Mouse (Mus musculus) c-Kit-positive CD71-positive TER-119-negative erythroid progenitor cells, embryonic 14.5 days (primary cell): Measurements from ENCODE around the gene Immp2l.

ENCODE experiments used
- DNase-seq: peaks from one replicate; pipeline ENCODE4 v3.0.0-alpha.2; 2013; ENCODE audit warnings: low read depth

The Immp2l gene

GRCm38 (mm10) chr12:41315871-41316270, 292.0 kb downstream of the Immp2l start:
- no peak for DNase-seq

DNA sequence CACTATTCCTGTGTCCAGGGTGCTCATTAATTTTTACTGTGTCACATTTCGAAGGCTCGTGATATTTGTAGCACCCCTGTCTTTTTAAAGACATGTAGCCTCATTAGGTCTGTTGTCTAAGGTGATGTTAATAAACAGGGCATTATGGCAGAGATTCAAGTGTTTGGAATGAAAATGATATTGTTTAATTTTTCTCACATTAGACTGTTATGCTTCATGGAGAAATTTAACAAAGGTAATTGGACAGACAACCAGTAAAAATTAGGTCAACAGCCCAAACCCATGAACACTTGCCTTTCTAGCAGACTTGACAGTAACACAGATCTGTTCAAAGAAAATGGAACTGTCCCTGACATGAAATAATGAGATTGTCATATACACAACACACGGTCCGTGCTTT, 292.5 kb downstream of the Immp2l start:
- DNase-seq = no peak

- no peak for DNase-seq
Measured at GRCm38 (mm10) chr12:41317431-41317830, 293.5 kb downstream of the Immp2l start.

DNA sequence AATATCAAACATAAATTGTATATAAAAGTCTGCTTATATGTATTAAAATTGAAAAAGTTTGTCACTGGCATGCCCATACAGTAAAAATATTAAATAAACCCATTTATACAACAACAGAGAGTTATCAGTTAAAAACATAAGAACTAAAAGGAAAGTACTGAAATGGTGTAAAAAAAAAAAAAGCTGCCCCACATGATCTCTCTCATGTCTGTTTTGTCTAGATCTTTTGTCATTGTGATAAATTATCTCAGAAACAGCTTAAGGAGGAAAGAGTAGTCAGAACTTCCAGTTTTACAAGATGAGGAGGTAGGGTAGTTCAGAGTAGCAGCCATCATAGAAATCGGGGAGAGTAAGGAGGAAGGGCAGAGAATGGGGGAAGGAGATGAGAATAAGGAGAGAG, 298.1 kb downstream of the Immp2l start:
- DNase-seq = no peak

DNA sequence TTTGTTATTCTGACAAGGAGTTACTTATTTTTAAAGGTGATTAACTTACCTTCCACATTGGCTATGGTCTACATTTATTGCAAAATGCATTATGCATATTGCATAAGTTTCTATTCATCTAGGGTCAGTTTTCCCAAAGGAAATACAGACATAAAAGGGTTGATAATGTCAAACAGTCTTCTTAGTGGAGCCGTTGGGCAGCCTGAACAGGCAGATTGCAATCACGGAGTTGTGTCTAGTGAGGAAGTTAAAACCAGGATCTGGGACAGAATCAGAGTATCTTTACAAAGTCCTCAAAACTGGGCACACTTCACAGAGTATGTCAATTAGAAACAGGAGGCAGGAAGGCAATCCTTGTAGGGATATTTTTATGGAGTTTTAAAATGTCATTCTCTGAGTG, 300.5 kb downstream of the Immp2l start:
- no peak for DNase-seq

DNA sequence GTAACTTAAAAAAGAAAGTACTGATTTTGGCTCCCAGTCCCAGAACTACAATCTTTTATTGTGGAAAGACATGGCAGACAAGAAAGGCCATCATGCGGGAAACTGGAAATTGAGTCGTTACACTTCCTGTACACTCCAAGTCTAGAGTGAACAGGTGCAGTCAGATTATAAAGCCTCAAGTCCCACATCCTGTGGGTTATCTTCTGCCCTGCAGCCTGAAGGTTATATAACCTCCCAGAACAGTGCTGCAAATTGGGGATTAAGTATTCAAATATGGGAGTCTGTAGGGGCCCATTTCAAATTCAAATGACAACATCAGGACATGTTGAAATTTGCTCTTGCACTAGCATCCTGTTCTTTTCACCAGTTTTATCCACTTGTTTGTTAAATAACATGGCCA, 301.9 kb downstream of the Immp2l start:
- DNase-seq = no peak

DNA sequence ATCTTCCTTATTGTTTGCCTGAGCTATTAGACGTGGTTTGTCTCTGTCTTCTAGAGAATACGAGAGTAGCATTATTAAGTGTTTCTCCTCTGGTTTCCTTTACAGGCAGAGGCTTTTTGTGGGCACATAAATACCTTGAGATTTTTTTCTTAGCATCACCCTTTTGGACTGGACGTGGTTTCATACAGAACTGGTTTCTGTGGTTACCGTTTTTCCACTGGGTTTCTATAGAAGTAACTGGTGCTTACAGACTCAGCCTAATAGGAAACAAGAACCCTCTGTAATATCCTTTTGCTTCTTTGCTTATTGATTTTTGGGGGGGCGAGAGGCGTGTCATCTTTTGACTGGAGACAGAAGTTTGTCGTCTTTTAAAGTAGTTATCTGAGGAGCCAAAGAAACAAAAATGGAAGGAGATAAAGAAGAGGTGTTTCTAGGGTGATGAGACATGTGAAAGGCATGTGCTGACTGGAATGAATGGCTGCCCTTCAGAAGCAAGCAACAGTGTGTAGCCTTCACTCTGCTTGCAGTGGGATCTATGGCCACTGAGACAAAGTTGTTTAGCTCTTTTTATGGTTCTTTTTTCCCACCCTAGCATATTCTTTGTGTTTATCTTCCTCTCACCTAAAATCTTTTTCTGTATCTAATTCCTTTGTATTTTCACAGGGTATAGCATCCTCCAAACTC, 307.2 kb downstream of the Immp2l start:
- DNase-seq = no peak

GRCm38 (mm10) chr12:41345621-41346020, 321.7 kb downstream of the Immp2l start:
- DNase-seq = no peak

DNA sequence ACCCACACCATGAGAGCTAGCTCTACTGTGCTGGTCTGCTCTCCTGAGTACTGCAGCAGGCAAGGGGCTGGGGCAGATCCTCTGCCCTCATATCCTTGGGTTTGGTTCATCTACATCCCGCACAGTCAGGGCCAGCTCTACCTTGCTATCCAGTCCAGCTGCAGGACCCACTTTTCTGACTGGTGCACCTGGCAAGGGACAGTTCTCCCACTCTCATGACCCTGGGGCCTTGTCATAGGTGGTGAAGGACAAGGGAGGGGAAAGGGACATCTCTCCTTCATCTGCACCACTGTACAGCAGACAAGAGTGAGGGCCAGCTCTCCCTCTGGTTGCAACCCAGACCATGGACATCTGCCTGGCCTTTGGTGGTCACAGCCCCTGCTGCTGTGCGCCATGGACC, 323.6 kb downstream of the Immp2l start:
- no peak for DNase-seq

DNA sequence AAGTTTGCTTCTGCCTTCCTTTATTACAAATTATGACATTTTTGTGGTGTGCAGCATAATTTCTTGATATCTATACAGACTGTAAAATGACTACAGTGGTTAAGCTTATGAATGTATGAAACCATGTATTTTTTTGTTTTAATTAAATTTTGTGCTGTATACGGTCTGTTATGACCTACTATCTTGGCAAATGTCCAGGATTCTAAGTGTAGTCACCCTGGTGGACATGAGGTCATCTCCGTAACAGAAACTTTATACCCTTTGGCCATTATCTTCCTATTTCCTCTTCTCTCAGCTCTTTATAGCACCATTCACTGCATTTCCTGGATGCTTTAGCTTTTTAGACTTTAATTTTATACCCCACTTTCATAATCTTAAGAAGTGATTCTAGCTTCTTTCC, 325.5 kb downstream of the Immp2l start:
- no peak for DNase-seq

GRCm38 (mm10) chr12:41349814-41350213, 325.9 kb downstream of the Immp2l start:
- DNase-seq = no peak

GRCm38 (mm10) chr12:41351275-41351674, 327.4 kb downstream of the Immp2l start:
- DNase-seq = no peak

DNA sequence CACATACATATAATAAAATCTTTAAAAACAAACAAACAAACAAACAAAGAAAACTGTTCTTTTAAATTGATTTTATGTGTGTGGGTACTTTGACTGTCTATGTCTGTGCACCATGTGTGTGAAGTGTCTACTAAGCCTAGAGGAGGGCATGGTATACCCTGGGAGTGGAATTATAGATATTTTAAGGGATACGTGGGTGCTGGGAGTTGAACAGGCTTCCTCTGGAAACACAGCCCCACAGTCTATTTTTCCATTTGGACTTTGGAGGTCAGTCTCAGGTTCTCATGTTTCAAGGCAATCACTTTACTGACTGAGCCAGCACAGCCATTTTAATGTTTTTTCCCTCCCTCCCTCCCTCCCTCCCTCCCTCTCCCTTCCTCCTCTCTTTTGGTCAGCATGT, 331.0 kb downstream of the Immp2l start:
- DNase-seq = no peak

DNA sequence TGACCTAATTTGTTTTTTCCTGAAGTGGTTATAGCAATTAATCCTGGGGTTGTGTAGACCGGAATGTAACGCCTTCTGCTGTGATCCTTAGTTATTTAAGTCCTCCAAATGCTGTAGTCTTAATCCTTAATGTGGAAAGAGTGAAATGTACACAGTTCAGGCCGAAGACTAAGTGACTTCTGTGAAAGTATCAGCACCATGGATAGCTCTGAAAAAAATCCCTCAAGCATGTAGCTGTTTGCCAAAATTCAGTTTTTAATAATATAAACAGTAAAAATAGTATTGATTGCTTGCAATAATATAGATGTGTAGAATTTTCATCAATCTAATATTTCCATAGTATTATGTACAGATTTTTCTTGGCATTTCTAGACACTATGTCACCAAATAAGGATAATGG, 332.1 kb downstream of the Immp2l start:
- peak; percentile 5 for DNase-seq

DNA sequence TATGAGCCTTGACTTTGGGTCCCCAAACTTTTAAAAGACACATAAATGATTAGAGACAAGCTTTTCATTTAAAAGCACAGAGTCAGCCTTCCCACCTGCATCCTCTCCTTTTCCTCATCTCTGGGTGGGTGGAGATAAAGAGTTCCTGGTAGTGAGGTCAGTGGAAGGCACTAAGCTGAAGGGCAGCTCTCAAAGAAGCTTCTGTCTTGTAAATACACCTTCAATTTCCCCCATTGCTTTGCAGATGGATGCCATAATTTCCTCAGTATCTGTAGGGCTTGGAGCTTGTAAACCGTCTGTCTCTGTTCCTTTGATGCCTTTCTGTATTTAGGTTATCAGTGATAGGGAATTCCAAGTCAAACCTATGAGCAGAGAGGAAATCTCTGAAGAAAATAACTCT, 362.8 kb downstream of the Immp2l start:
- no peak for DNase-seq

- DNase-seq = no peak
Measured at GRCm38 (mm10) chr12:41394231-41394630, 370.3 kb downstream of the Immp2l start.

DNA sequence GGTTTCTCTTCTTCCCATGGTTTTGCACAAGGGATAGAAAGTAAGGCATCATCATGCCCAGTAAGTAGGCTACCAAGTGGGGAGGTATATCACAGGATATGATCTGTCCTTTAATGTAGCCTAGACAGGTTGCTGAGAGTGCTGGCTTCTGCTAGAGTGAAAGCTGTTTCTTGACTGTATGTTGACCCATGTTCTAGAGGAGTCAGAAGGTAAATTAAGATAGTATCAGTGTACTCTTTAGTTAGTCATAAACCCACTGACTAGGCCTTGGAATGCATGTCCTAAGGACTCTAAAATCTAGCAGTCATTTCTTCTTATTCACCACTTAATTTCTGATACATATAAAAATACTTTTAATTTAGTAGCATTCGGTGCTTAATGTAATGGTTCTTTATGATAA, 377.2 kb downstream of the Immp2l start:
- DNase-seq = no peak

DNA sequence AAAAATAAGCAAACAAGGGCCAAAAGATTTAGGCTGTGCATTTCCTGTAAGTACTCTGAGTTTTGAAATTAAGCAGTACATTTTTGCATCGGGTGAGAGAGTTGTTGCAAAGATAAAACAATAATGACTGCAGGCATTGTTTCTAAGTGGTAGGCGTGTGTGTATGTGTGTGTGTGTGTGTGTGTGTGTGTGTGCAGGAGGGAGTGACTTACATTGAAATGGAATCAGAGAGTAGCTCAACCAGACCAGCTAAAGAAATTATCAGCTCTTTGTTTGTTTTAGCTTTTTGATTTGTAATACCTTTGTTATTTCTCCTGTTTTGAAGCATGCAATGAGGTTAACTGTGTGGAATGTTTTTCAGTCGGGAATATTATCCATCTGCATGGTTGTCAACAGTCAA, 378.0 kb downstream of the Immp2l start:
- no peak for DNase-seq

GRCm38 (mm10) chr12:41409431-41409830, 385.5 kb downstream of the Immp2l start:
- no peak for DNase-seq

DNA sequence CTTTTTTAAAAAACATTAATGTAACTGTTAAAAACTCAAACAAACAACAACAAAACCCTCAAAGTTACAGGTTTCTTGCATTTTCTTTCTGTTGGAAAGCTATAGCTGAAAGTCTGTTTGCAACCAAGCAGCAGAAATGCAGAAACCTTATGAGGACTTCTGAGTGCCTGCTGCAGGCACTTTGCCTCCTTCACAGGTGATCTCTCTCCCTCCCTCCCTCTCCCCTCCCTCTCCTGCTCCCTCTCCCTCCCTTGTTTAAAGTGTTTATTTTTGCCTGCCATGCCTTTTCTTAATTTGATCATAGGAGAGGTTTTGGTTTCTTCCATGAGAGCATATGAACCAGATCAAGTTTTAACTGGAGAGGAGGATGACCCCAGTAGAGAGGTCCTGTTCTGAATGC, 392.7 kb downstream of the Immp2l start:
- no peak for DNase-seq

DNA sequence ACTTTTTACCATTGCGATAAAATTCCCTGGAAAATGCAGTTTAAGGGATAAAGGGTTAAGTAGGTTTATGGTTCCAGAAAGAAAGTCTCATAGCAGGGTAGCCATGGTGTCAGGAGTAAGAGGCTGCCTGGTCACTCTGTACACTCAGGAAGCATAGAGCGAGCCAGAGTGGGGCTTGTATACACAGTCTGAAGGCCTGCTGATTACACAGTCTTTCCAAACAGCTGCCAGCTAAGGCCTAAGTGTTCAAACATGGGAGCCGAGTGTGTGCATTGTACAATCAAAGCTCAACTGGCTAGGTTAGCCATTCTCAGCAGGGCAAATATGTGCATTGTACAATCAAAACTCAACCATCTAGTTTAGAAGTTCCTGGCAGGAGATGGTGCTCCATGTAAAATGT, 393.2 kb downstream of the Immp2l start:
- DNase-seq = no peak

GRCm38 (mm10) chr12:41417961-41418360, 394.1 kb downstream of the Immp2l start:
- DNase-seq = no peak

DNA sequence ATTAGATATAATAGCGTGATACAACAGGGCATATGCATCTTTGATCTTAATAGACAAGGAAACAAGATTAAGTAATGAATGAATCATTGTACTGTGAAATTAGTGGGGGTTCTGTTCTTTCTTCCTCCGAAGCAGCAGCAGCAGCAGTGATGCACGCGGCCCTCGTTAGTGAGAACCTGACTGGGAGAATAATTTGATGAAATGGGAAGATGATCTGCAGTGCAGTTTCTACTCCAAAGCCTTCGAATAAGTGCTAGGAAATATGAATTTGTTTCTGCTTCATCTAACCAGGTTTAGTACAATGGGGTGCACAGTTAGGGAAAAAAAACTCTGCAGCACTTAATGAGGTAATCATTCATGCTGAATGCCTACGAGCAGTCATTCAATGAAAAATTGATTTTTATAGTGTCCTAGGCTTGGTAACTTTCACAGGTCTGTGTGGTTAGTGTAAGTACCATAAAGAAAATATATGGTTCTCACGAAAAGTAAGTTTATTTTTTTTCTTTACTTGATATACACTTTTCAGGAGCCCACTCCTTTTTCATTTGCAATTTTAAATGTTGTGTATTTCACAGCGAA, 401.3 kb downstream of the Immp2l start:
- no peak for DNase-seq

- no peak for DNase-seq
Measured at GRCm38 (mm10) chr12:41427464-41427863, 403.6 kb downstream of the Immp2l start.
